Mouse (Mus musculus): ENCODE measurements around the gene Rbm46. TPM values are rescaled to one million over a fixed set of nuclear protein-coding genes. Genes with fewer than 3 reads are reported as not detected.

Rbm46 gene
- polyA plus RNA-seq, 1 experiment from 2014 or later: 2.7 TPM

GRCm38 (mm10) chr3:82810334-82811120 lies 65.8 kb downstream of the Rbm46 start:
- 87% methylated on average over 7 of the region's 7 CpGs for WGBS
- Histone ChIP-seq H3K4me1 (no peaks in the 10 kb centered on the region), H3K27ac (replicated peaks) (no peak overlapping the region), H3K9me3 (replicated peaks) (no peaks in the 10 kb centered on the region), H3K27me3 (ENCODE audit: low read depth, poor library complexity, severe bottlenecking) (no peaks in the 10 kb centered on the region), H3K36me3 (no peaks in the 10 kb centered on the region), H3K4me3 (no peak overlapping the region)
- DNase-seq (ENCODE audit: low spot score): no peak

- H3K4me3 ChIP-seq: no peak overlapping the region
- H3K9me3 ChIP-seq (replicated peaks): no peaks in the 10 kb centered on the region
- H3K36me3 ChIP-seq: no peaks in the 10 kb centered on the region
- WGBS: 83% methylated on average over 7 of the region's 7 CpGs
- H3K27me3 ChIP-seq (ENCODE audit: low read depth, poor library complexity, severe bottlenecking): no peaks in the 10 kb centered on the region
- no peak overlapping the region for H3K27ac ChIP-seq (replicated peaks)
- DNase-seq (ENCODE audit: low spot score): no peak
- no peaks in the 10 kb centered on the region for H3K4me1 ChIP-seq
These were observed 66.5 kb downstream of the Rbm46 start for GRCm38 (mm10) chr3:82809769-82810168.

GRCm38 (mm10) chr3:82808323-82808911 lies 67.9 kb downstream of the Rbm46 start:
- H3K27ac ChIP-seq (replicated peaks): no peak overlapping the region
- WGBS: 86% methylated on average over 1 of the region's 1 CpGs
- H3K4me3 ChIP-seq: no peak overlapping the region
- no peaks in the 10 kb centered on the region for H3K4me1 ChIP-seq
- H3K9me3 ChIP-seq (replicated peaks): no peaks in the 10 kb centered on the region
- no peaks in the 10 kb centered on the region for H3K36me3 ChIP-seq
- no peaks in the 10 kb centered on the region for H3K27me3 ChIP-seq (ENCODE audit: low read depth, poor library complexity, severe bottlenecking)
- DNase-seq (ENCODE audit: low spot score): no peak

- no peaks in the 10 kb centered on the region for H3K9me3 ChIP-seq (replicated peaks)
- no peak overlapping the region for H3K4me3 ChIP-seq
- WGBS: 85% methylated on average over 7 of the region's 7 CpGs
- H3K4me1 ChIP-seq: no peaks in the 10 kb centered on the region
- H3K27ac ChIP-seq (replicated peaks): no peak overlapping the region
- H3K27me3 ChIP-seq (ENCODE audit: low read depth, poor library complexity, severe bottlenecking): no peaks in the 10 kb centered on the region
- DNase-seq (ENCODE audit: low spot score): no peak
- H3K36me3 ChIP-seq: no peaks in the 10 kb centered on the region
These were observed 71.0 kb downstream of the Rbm46 start for GRCm38 (mm10) chr3:82805291-82805690.

GRCm38 (mm10) chr3:82800470-82800843 lies 75.8 kb downstream of the Rbm46 start:
- Histone ChIP-seq H3K27ac (replicated peaks) (no peak overlapping the region), H3K4me1 (no peaks in the 10 kb centered on the region), H3K27me3 (ENCODE audit: low read depth, poor library complexity, severe bottlenecking) (no peaks in the 10 kb centered on the region), H3K9me3 (replicated peaks) (no peaks in the 10 kb centered on the region), H3K36me3 (no peaks in the 10 kb centered on the region), H3K4me3 (no peak overlapping the region)
- DNase-seq (ENCODE audit: low spot score): no peak
- WGBS: 90% methylated on average over 3 of the region's 3 CpGs

GRCm38 (mm10) chr3:82799735-82800469 lies 76.4 kb downstream of the Rbm46 start:
- no peak overlapping the region for H3K4me3 ChIP-seq
- 87% methylated on average over 4 of the region's 4 CpGs for WGBS
- no peaks in the 10 kb centered on the region for H3K9me3 ChIP-seq (replicated peaks)
- H3K4me1 ChIP-seq: no peaks in the 10 kb centered on the region
- H3K27me3 ChIP-seq (ENCODE audit: low read depth, poor library complexity, severe bottlenecking): no peaks in the 10 kb centered on the region
- no peaks in the 10 kb centered on the region for H3K36me3 ChIP-seq
- DNase-seq (ENCODE audit: low spot score): no peak
- H3K27ac ChIP-seq (replicated peaks): no peak overlapping the region

- no peaks in the 10 kb centered on the region for H3K9me3 ChIP-seq (replicated peaks)
- 76% methylated on average over 1 of the region's 1 CpGs for WGBS
- no peak for DNase-seq (ENCODE audit: low spot score)
- no peak overlapping the region for H3K4me3 ChIP-seq
- no peaks in the 10 kb centered on the region for H3K36me3 ChIP-seq
- no peaks in the 10 kb centered on the region for H3K4me1 ChIP-seq
- H3K27me3 ChIP-seq (ENCODE audit: low read depth, poor library complexity, severe bottlenecking): no peaks in the 10 kb centered on the region
- no peak overlapping the region for H3K27ac ChIP-seq (replicated peaks)
These were observed 82.6 kb downstream of the Rbm46 start for GRCm38 (mm10) chr3:82793656-82794055.

- Histone ChIP-seq H3K4me1 (no peaks in the 10 kb centered on the region), H3K4me3 (no peak overlapping the region), H3K36me3 (no peaks in the 10 kb centered on the region), H3K27me3 (ENCODE audit: low read depth, poor library complexity, severe bottlenecking) (no peaks in the 10 kb centered on the region), H3K27ac (replicated peaks) (no peak overlapping the region), H3K9me3 (replicated peaks) (no peaks in the 10 kb centered on the region)
- WGBS: 92% methylated on average over 3 of the region's 3 CpGs
- no peak for DNase-seq (ENCODE audit: low spot score)
These were observed 84.6 kb downstream of the Rbm46 start for GRCm38 (mm10) chr3:82791663-82792062.

Other genes starting within 250 kb of the Rbm46 start
- gene Lrat, start 27.5 kb upstream of the Rbm46 start, polyA plus RNA-seq (2016; fragmentation: Nextera tagmentation; extraction: Ambion mirVana): not detected in 2 replicates
- 0.06 TPM in 1 of 2 replicates, not detected in the other for gene Fgg, start 131.2 kb upstream of the Rbm46 start, polyA plus RNA-seq (2016; fragmentation: Nextera tagmentation; extraction: Ambion mirVana)
- not detected in 2 replicates for gene Fga, start 149.6 kb upstream of the Rbm46 start, polyA plus RNA-seq (2016; fragmentation: Nextera tagmentation; extraction: Ambion mirVana)
- not detected in 2 replicates for gene Fgb, start 173.4 kb upstream of the Rbm46 start, polyA plus RNA-seq (2016; fragmentation: Nextera tagmentation; extraction: Ambion mirVana)
- gene Plrg1, start 179.0 kb upstream of the Rbm46 start, polyA plus RNA-seq (2016; fragmentation: Nextera tagmentation; extraction: Ambion mirVana): 144 and 150 TPM in 2 replicates

Measured in midbrain, embryonic 10.5 days (tissue).